Mouse (Mus musculus) MEL (cell line): ENCODE results near the gene Armh4. TPM values are rescaled to one million over a fixed set of nuclear protein-coding genes. Genes with fewer than 3 reads are reported as not detected.
"Not testable (repeated sequence)": the region's sequence is repeated elsewhere in the genome, so short reads cannot be mapped to it uniquely, and the experiment has no call there.

Source experiments
- DNase-seq: peaks from one replicate; pipeline ENCODE4 v3.0.0; 2011; ENCODE audit warnings: low read depth, low spot score
- H3K27ac ChIP-seq: 2 replicates; pipeline ENCODE4 v1.5.1; 2012; ENCODE audit warnings: low read depth, mild to moderate bottlenecking, control low read depth, low read length, moderate library complexity; ENCODE audit not compliant: control insufficient read depth
- H3K27me3 ChIP-seq, 2 experiments: fragments of 150-350 bp in 1 of 2; sonication (generic) in 1 of 2; 2 replicates each; pipeline ENCODE4 v1.6.1; 2012; ENCODE audit warnings: low read length in 2 of 2, mild to moderate bottlenecking in 2 of 2, improper control_type of control experiment in 1 of 2, moderate library complexity in 1 of 2; ENCODE audit not compliant: insufficient read depth in 2 of 2, control insufficient read depth in 1 of 2
- H3K36me3 ChIP-seq, 2 experiments: 2 replicates each; pipeline ENCODE4 v1.6.1; 2012 to 2014; ENCODE audit warnings: low read length in 2 of 2, improper control_type of control experiment in 1 of 2, inconsistent platforms in 1 of 2, mild to moderate bottlenecking in 1 of 2; ENCODE audit not compliant: insufficient read depth in 2 of 2, control insufficient read depth in 1 of 2
- H3K4me1 ChIP-seq, 2 experiments: fragments of 150-350 bp in 1 of 2; sonication (generic) in 1 of 2; 2 replicates each; pipeline ENCODE4 v1.6.1; 2012; ENCODE audit warnings: low read length in 2 of 2, improper control_type of control experiment in 1 of 2, mild to moderate bottlenecking in 1 of 2; ENCODE audit not compliant: insufficient read depth in 2 of 2, control insufficient read depth in 1 of 2
- H3K4me3 ChIP-seq, 2 experiments: fragments of 150-350 bp in 1 of 2; sonication (generic) in 1 of 2; 2 replicates each; pipeline ENCODE4 v1.5.1; 2012; ENCODE audit warnings: low read depth in 2 of 2, low read length in 2 of 2, mild to moderate bottlenecking in 2 of 2, moderate library complexity in 2 of 2, control low read depth in 1 of 2, improper control_type of control experiment in 1 of 2; ENCODE audit not compliant: control insufficient read depth in 1 of 2, insufficient read depth in 1 of 2
- H3K79me2 ChIP-seq: 2 replicates; pipeline ENCODE4 v1.6.1; 2012; ENCODE audit warnings: mild to moderate bottlenecking, low read length, moderate library complexity; ENCODE audit not compliant: control insufficient read depth, poor library complexity, insufficient read depth
- H3K9ac ChIP-seq: 2 replicates; pipeline ENCODE4 v1.6.1; 2012; ENCODE audit warnings: low read depth, mild to moderate bottlenecking, control low read depth, low read length, moderate library complexity; ENCODE audit not compliant: control insufficient read depth, poor library complexity, severe bottlenecking
- H3K9me3 ChIP-seq: fragments of 150-350 bp; sonication (generic); replicated peaks from 2 replicates; pipeline ENCODE4 v1.6.1; 2012; ENCODE audit warnings: mild to moderate bottlenecking, low read length, improper control_type of control experiment, moderate library complexity; ENCODE audit not compliant: insufficient read depth
- CHD2 ChIP-seq: IDR thresholded peaks from 2 replicates; pipeline ENCODE4 v1.6.1; 2011; ENCODE audit warnings: low read length, improper control_type of control experiment
- CTCF ChIP-seq, 3 experiments: IDR thresholded peaks in 2 of 3; conservative IDR thresholded peaks in 1 of 3; 2 replicates each; pipeline ENCODE4 v1.5.1; 2011 to 2012; ENCODE audit warnings: low read length in 3 of 3, low read depth in 2 of 3, mild to moderate bottlenecking in 2 of 3, improper control_type of control experiment in 1 of 3, inconsistent platforms in 1 of 3, mixed read lengths in 1 of 3, moderate library complexity in 1 of 3; ENCODE audit not compliant: control insufficient read depth in 1 of 3, insufficient read depth in 1 of 3, poor library complexity in 1 of 3, severe bottlenecking in 1 of 3
- E2F4 ChIP-seq: IDR thresholded peaks from 2 replicates; pipeline ENCODE4 v1.6.1; 2011; ENCODE audit warnings: low read depth, low read length, improper control_type of control experiment, borderline replicate concordance
- EP300 ChIP-seq, 2 experiments: IDR thresholded peaks; 2 replicates each; pipeline ENCODE4 v1.6.1; 2011; ENCODE audit warnings: improper control_type of control experiment in 2 of 2, low read length in 2 of 2, low read depth in 1 of 2, mild to moderate bottlenecking in 1 of 2
- GATA1 ChIP-seq: IDR thresholded peaks from 2 replicates; pipeline ENCODE4 v1.6.1; 2011; ENCODE audit warnings: low read depth, low read length, improper control_type of control experiment
- JUND ChIP-seq: IDR thresholded peaks from 2 replicates; pipeline ENCODE4 v1.6.1; 2011; ENCODE audit warnings: low read depth, mild to moderate bottlenecking, improper control_type of control experiment, low read length
- KAT2A ChIP-seq: conservative IDR thresholded peaks from 2 replicates; pipeline ENCODE4 v1.6.1; 2012; ENCODE audit warnings: low read depth, low read length, improper control_type of control experiment, inconsistent platforms
- MAFK ChIP-seq: IDR thresholded peaks from 2 replicates; pipeline ENCODE4 v1.6.1; 2011; ENCODE audit warnings: low read depth, mild to moderate bottlenecking, low read length, improper control_type of control experiment, borderline replicate concordance
- MEF2A ChIP-seq: IDR thresholded peaks from 2 replicates; pipeline ENCODE4 v1.6.1; 2014; ENCODE audit warnings: low read depth, mild to moderate bottlenecking, inconsistent platforms, low read length, improper control_type of control experiment; ENCODE audit not compliant: poor library complexity, insufficient replicate concordance, severe bottlenecking; ENCODE audit errors: extremely low read depth
- MXI1 ChIP-seq: IDR thresholded peaks from 2 replicates; pipeline ENCODE4 v1.6.1; 2011; ENCODE audit warnings: mild to moderate bottlenecking, low read depth, low read length, improper control_type of control experiment
- MYB ChIP-seq: IDR thresholded peaks from 2 replicates; pipeline ENCODE4 v1.6.1; 2011; ENCODE audit warnings: mild to moderate bottlenecking, low read depth, low read length, improper control_type of control experiment
- MYC ChIP-seq: IDR thresholded peaks from 2 replicates; pipeline ENCODE4 v1.6.1; 2011; ENCODE audit warnings: low read depth, mild to moderate bottlenecking, low read length, improper control_type of control experiment, moderate library complexity
- NRF1 ChIP-seq: IDR thresholded peaks from 2 replicates; pipeline ENCODE4 v1.6.1; 2014; ENCODE audit warnings: low read depth, mild to moderate bottlenecking, inconsistent platforms, low read length, improper control_type of control experiment, moderate library complexity; ENCODE audit not compliant: poor library complexity, insufficient read depth, severe bottlenecking
- POLR2AphosphoS5 ChIP-seq: IDR thresholded peaks from 2 replicates; pipeline ENCODE4 v1.6.1; 2012; ENCODE audit warnings: low read depth, borderline replicate concordance, mild to moderate bottlenecking, inconsistent platforms, low read length, moderate library complexity, mixed read lengths
- RAD21 ChIP-seq: IDR thresholded peaks from 2 replicates; pipeline ENCODE4 v1.6.1; 2011; ENCODE audit warnings: mild to moderate bottlenecking, low read depth, low read length, improper control_type of control experiment
- SMC3 ChIP-seq: IDR thresholded peaks from 2 replicates; pipeline ENCODE4 v1.6.1; 2011; ENCODE audit warnings: low read depth, low read length, improper control_type of control experiment
- TAL1 ChIP-seq: IDR thresholded peaks from 2 replicates; pipeline ENCODE4 v1.6.1; 2012; ENCODE audit warnings: mild to moderate bottlenecking, inconsistent platforms, low read length, moderate library complexity, mixed read lengths
- TBP ChIP-seq: IDR thresholded peaks from 2 replicates; pipeline ENCODE4 v1.8.0; 2011; ENCODE audit warnings: low read depth, low read length, improper control_type of control experiment
- TCF12 ChIP-seq: IDR thresholded peaks from 2 replicates; pipeline ENCODE4 v1.6.1; 2014; ENCODE audit warnings: low read depth, mild to moderate bottlenecking, inconsistent platforms, low read length, improper control_type of control experiment, moderate library complexity
- USF1 ChIP-seq: IDR thresholded peaks from 2 replicates; pipeline ENCODE4 v1.6.1; 2014; ENCODE audit warnings: low read depth, mild to moderate bottlenecking, inconsistent platforms, low read length, improper control_type of control experiment, moderate library complexity
- ZMIZ1 ChIP-seq: IDR thresholded peaks from 2 replicates; pipeline ENCODE4 v1.6.1; 2012; ENCODE audit warnings: low read depth, mild to moderate bottlenecking, inconsistent platforms, low read length, improper control_type of control experiment, moderate library complexity
- ZNF384 ChIP-seq: IDR thresholded peaks from 2 replicates; pipeline ENCODE4 v1.6.1; 2012; ENCODE audit warnings: low read depth, mild to moderate bottlenecking, inconsistent platforms, low read length, improper control_type of control experiment
- polyA plus RNA-seq, 2 experiments: library from polyadenylated mRNA; stranded (reverse) in 1 of 2; unstranded in 1 of 2; fragments of >175 nt in 1 of 2; fragments of >200 nt in 1 of 2; gene quantifications; 2 replicates each; pipeline versions ENCODE4 v1.2.1 to v1.2.4; 2012; ENCODE audit warnings: low replicate concordance in 2 of 2, low read depth in 1 of 2; ENCODE audit not compliant: insufficient read length in 2 of 2, insufficient read depth in 1 of 2, missing spikeins in 1 of 2
- total RNA-seq: library from RNA; depleted of rRNA; stranded (reverse); fragments of 300-350 nt; gene quantifications from 2 replicates; pipeline ENCODE4 v1.2.3, GENCODE M21; 2012

Armh4 gene
- total and polyA plus RNA-seq, 3 experiments, result not detected

GRCm38 (mm10) chr14:49812966-49813365 is 29.8 kb upstream of the Armh4 start:
- H3K27ac ChIP-seq, H3K79me2 ChIP-seq, H3K9me3 ChIP-seq, H3K36me3 ChIP-seq, DNase-seq, H3K27me3 ChIP-seq, H3K9ac ChIP-seq, H3K4me3 ChIP-seq, H3K4me1 ChIP-seq: not testable (repeated sequence)

GRCm38 (mm10) chr14:49805051-49805450 is 21.9 kb upstream of the Armh4 start:
- not testable (repeated sequence) for H3K9me3 ChIP-seq, H3K36me3 ChIP-seq, H3K27ac ChIP-seq, H3K9ac ChIP-seq, H3K79me2 ChIP-seq, DNase-seq, H3K4me1 ChIP-seq, H3K27me3 ChIP-seq, H3K4me3 ChIP-seq

- TF ChIP-seq RAD21, result peak; percentile 14
- peak in 2 of 3 experiments; percentile 28 to 31; a peak in 2 of 6 replicates for TF ChIP-seq CTCF (IDR thresholded peaks at IDR 0.05 in 2 of 3, conservative IDR thresholded peaks at IDR 0.05 in 1 of 3; ENCODE audit: control insufficient read depth in 1 of 3, insufficient read depth in 1 of 3, low read depth in 2 of 3, low read length in 3 of 3, poor library complexity in 1 of 3, severe bottlenecking in 1 of 3)
- TF ChIP-seq ZMIZ1, result no peak
- TF ChIP-seq, all 39 proteins: peak for 2
- peak; percentile 23 for DNase-seq
These were observed 18.3 kb upstream of the Armh4 start for GRCm38 (mm10) chr14:49801444-49801843.

GRCm38 (mm10) chr14:49793948-49794347 is 10.8 kb upstream of the Armh4 start:
- Histone ChIP-seq H3K4me1 (no peaks in the 10 kb centered on the region), H3K27me3 (no peaks in the 10 kb centered on the region), H3K27ac (no peak overlapping the region), H3K9ac (no peak overlapping the region), H3K79me2 (no peaks in the 10 kb centered on the region), H3K36me3 (no peaks in the 10 kb centered on the region), H3K4me3 (no peak overlapping the region), H3K9me3 (no peaks in the 10 kb centered on the region)
- TF ChIP-seq POLR2AphosphoS5 (no peak), E2F4 (no peak), TAL1 (no peak), MXI1 (no peak), MAFK (no peak), MYC (no peak), USF1 (no peak), GATA1 (no peak), EP300 (IDR thresholded peaks at IDR 0.05; ENCODE audit: low read depth in 1 of 2, low read length in 2 of 2) (no peak), NRF1 (no peak), ZNF384 (no peak), MEF2A (no peak), CHD2 (no peak), KAT2A (no peak), TCF12 (no peak), TBP (no peak), MYB (no peak), SMC3 (no peak), JUND (no peak)
- no peak for DNase-seq

More at GRCm38 (mm10) chr14:49801444-49801843, 18.3 kb upstream of the Armh4 start:
- Histone ChIP-seq H3K9me3 (no peaks in the 10 kb centered on the region), H3K27ac (no peak overlapping the region), H3K9ac (no peak overlapping the region), H3K36me3 (no peaks in the 10 kb centered on the region), H3K27me3 (no peaks in the 10 kb centered on the region), H3K4me1 (no peaks in the 10 kb centered on the region), H3K79me2 (no peaks in the 10 kb centered on the region), H3K4me3 (no peak overlapping the region)
